Mouse (Mus musculus) cerebellum, adult 2 months (tissue): ENCODE measurements at regions not wholly inside any gene's neighbourhood (a gene's known extent, or its start where the extent isn't known, plus 50 kb on each side); places are given as distances from the start of the nearest gene placed in this dataset.

Source experiments
- CTCF ChIP-seq: fragments of 200-500 bp; IDR thresholded peaks from 2 replicates; pipeline ENCODE4 v1.5.1; 2011; ENCODE audit warnings: low read depth, mild to moderate bottlenecking, control low read depth, low read length, moderate library complexity, borderline replicate concordance; ENCODE audit not compliant: insufficient read depth
- POLR2A ChIP-seq: fragments of 200-500 bp; IDR thresholded peaks from 2 replicates; pipeline ENCODE4 v1.6.1; 2011; ENCODE audit warnings: low read length, control low read depth, borderline replicate concordance; ENCODE audit not compliant: insufficient read depth

GRCm38 (mm10) chr16:12758594-12758993 is 350.9 kb upstream of the Ercc4 start:
- TF ChIP-seq CTCF (no peak), POLR2A (no peak)
